Mouse (Mus musculus): ENCODE data around the gene Drap1.

GRCm38 (mm10) chr19:5395371-5395770 lies 29.4 kb downstream of the Drap1 start:
- no peak for TF ChIP-seq CTCF (IDR thresholded peaks at IDR 0.05; ENCODE audit: control insufficient read depth, insufficient read depth, low read length)
- no peak for TF ChIP-seq POLR2A (IDR thresholded peaks at IDR 0.05; ENCODE audit: borderline replicate concordance, control insufficient read depth, low read depth, low read length)

Measured in bone marrow, adult 2 months (tissue).